Mouse (Mus musculus) retina, adult 2 months (tissue): Measurements from ENCODE around the gene Vmn2r63.
"Not testable (repeated sequence)": the region's sequence is repeated elsewhere in the genome, so short reads cannot be mapped to it uniquely, and the experiment has no call there.

Experiments
- DNase-seq: peaks from one replicate; pipeline ENCODE4 v3.0.0-alpha.2; 2012; ENCODE audit warnings: low read depth, low spot score

The Vmn2r63 gene

GRCm38 (mm10) chr7:42933722-42934121 lies at the start of gene Vmn2r63:
Gene Vmn2r63, minus strand, starts transcription at chr7:42933822.
- not testable (repeated sequence) for DNase-seq

- no peak for DNase-seq
Measured at GRCm38 (mm10) chr7:42980739-42981138, 47.1 kb upstream of the Vmn2r63 start.

- DNase-seq = no peak
Measured at GRCm38 (mm10) chr7:42980098-42980497, 46.5 kb upstream of the Vmn2r63 start.

- no peak for DNase-seq
Measured at GRCm38 (mm10) chr7:42965246-42965645, 31.6 kb upstream of the Vmn2r63 start.

- not testable (repeated sequence) for DNase-seq
Measured at GRCm38 (mm10) chr7:42898067-42898466, 35.6 kb downstream of the Vmn2r63 start.

GRCm38 (mm10) chr7:42878090-42878489 lies 55.5 kb downstream of the Vmn2r63 start:
- DNase-seq = no peak

GRCm38 (mm10) chr7:42866801-42867458 lies 66.7 kb downstream of the Vmn2r63 start, which contains the start of gene Gm2381:
Gene Gm2381, minus strand, starts transcription at chr7:42867234.
- not testable (repeated sequence) for DNase-seq
